Mouse (Mus musculus): ENCODE data around the gene Zfp788. TPM values are rescaled to one million over a fixed set of nuclear protein-coding genes. Genes with fewer than 3 reads are reported as not detected.
"Not testable (repeated sequence)": the region's sequence is repeated elsewhere in the genome, so short reads cannot be mapped to it uniquely, and the experiment has no call there.

Zfp788 gene
- polyA plus RNA-seq (2014; fragmentation: Nextera tagmentation; extraction: Ambion mirVana) = 11.8 and 15.5 TPM in 2 replicates

DNA sequence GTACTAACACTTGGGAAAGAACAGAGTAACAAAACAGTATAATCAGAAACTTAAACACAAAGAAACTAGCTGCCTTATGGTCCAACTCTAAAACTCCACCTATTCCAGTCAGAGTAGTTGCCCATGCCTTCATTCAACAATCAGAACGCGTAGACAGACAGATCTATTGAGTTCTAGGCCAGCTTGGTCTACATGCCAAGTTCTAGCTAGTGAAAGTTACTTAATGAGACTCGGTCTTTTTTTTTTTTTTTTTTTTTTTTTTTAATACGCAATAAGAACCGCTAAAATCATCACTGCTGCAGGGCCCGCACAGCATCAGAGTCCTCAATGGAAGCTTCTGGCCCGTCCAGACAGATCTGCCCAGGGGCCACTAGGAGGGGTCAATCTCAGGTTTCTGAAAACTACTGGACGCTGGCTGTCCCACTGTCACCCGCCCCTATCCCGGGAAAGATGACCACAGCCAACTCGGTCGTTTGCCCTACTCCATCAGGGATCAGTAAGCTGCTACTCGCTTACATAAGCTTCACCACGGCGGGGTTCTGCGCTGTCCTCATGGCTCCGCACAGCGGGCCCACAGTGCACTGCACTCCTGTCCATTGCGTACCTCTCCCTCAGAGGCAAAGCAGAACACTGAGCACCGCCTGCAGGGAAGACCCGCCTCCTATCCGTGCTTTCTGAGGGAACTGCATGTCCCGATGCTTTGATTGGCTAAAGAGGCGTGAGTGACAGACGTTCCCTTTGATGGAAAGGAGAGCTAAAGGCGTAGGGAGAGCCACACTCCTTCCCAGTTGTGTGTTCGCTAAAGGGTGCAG lies at the start of gene Zfp788:
TSS of gene Zfp788 (plus strand) at position 795 of the 812 bp plus-strand sequence.
- peak; percentile 96 for ATAC-seq (ENCODE audit: insufficient number of reproducible peaks, low FRiP score, low TSS enrichment, low read depth)
- H3K27me3 ChIP-seq (ENCODE audit: control insufficient read depth, insufficient read depth, low read length) = no peaks in the 10 kb centered on the region
- peak within 1 kb of the TSS; percentile 53 for H3K9ac ChIP-seq (ENCODE audit: low read length)
- H3K9me3 ChIP-seq (ENCODE audit: control insufficient read depth, low read length) = no peaks in the 10 kb centered on the region
- peaks cover 4% of the 10 kb centered on the region; the same call in 1 of the 2 replicates for H3K36me3 ChIP-seq (ENCODE audit: control insufficient read depth, insufficient read depth, low read length)
- H3K27ac ChIP-seq (replicated peaks; ENCODE audit: low read depth, low read length) = peak within 1 kb of the TSS; percentile 38
- H3K4me2 ChIP-seq (ENCODE audit: low read depth, severe bottlenecking) = peak within 1 kb of the TSS; percentile 65
- peak within 1 kb of the TSS; percentile 41 for H3K4me3 ChIP-seq (ENCODE audit: low read depth, low read length)
- under 1% methylated on average over 27 of the region's 27 CpGs for WGBS
- H3K4me1 ChIP-seq (ENCODE audit: control insufficient read depth, insufficient read depth, low read length) = no peaks in the 10 kb centered on the region
- peak; percentile 88 for DNase-seq (ENCODE audit: low spot score)

DNA sequence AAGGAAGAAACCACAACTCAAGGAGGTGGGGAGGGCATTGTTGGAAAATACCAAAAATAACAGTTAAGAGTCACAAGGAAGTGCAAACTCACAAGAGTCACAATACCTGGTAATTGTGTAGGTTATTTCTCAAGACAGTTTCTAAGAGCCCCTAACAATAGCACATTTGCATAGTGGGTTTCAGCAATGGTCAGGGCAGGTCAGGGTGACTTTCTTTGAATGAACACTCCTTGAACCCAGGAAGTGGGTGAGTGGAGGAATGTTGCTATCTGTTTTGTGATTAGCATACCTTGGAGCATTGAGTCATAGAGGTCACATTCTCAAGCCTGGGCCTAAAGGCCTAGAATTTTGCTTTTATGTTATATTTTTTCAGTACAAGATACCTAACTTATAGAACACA lies 45.2 kb upstream of the Zfp788 start:
- DNase-seq (ENCODE audit: low spot score); H3K4me1 ChIP-seq (ENCODE audit: control insufficient read depth, insufficient read depth, low read length); H3K4me3 ChIP-seq (ENCODE audit: low read depth, low read length); H3K27ac ChIP-seq (replicated peaks; ENCODE audit: low read depth, low read length); H3K36me3 ChIP-seq (ENCODE audit: control insufficient read depth, insufficient read depth, low read length); H3K9ac ChIP-seq (ENCODE audit: low read length); ATAC-seq (ENCODE audit: insufficient number of reproducible peaks, low FRiP score, low TSS enrichment, low read depth); H3K27me3 ChIP-seq (ENCODE audit: control insufficient read depth, insufficient read depth, low read length); H3K9me3 ChIP-seq (ENCODE audit: control insufficient read depth, low read length); H3K4me2 ChIP-seq (ENCODE audit: low read depth, severe bottlenecking): not testable (repeated sequence)

DNA sequence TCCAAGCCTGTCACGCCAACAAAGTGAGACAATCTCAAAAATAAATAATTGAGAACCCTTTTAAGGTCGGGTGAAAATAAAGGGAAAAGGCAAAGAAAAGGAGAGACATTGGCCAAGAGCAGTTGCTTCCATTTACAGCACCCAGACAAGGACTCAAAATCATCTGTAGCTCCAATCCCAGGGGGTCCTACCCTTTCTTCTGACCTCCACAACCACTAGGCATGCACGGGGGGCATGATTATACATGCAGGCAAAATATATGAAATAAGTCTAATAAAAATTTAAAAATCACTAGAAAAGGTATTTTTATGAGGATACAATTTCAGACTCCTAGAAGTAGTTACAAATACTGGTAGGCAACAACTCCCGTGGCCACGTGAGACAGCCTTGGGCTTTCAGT lies 34.4 kb upstream of the Zfp788 start:
- 53% methylated on average over 5 of the region's 5 CpGs for WGBS

DNA sequence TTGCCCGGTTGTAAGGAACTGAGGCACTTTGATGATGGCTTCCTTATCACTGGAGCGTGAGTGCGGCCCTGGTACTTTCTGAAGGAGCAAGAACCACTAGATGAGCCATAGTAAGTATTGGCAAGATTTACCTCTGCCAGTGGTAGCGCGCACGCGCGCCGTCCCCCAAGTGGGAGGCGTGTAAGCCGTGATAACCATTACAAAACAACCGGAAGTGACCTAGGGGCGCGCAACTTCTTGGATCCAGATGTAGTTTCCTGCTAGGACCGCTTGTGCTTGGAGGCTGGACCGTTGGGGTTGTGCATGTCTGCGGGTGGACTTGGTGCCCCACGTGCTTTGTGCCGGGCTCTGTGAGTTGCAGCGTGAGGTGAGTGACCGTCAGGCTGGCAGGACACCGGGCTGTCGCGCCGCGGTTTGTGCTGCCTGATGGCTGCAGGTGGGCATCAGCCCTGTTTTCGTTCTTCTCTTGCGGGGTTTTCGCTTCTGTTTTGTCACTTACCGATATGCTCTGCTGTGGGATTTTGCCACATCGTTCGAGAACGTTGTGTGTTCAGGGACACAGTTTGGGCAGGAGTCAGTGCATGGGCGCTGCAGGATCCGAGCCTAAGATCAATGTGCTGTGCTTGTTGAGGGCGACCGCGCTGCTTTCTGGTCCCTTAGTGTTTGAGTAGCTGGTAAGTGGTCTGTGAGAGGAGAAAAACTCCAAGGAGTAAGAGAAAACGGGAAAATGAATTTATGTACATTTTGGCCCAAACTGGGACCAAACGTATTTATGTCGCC lies 33.8 kb upstream of the Zfp788 start, which contains the start of gene 2610021A01Rik:
TSS of gene 2610021A01Rik (plus strand) at position 197 of the 780 bp plus-strand sequence.
- DNase-seq (ENCODE audit: low spot score) (peak; percentile 91), ATAC-seq (ENCODE audit: insufficient number of reproducible peaks, low FRiP score, low TSS enrichment, low read depth) (peak; percentile 99)
- H3K27ac ChIP-seq (replicated peaks; ENCODE audit: low read depth, low read length) = no peak within 1 kb of the TSS
- no peaks in the 10 kb centered on the region for H3K27me3 ChIP-seq (ENCODE audit: control insufficient read depth, insufficient read depth, low read length)
- H3K9ac ChIP-seq (ENCODE audit: low read length) = peak within 1 kb of the TSS; percentile 66
- under 1% methylated on average over 41 of the region's 41 CpGs for WGBS
- H3K4me1 ChIP-seq (ENCODE audit: control insufficient read depth, insufficient read depth, low read length) = no peaks in the 10 kb centered on the region
- H3K36me3 ChIP-seq (ENCODE audit: control insufficient read depth, insufficient read depth, low read length) = no peaks in the 10 kb centered on the region
- peak within 1 kb of the TSS; percentile 40 for H3K4me2 ChIP-seq (ENCODE audit: low read depth, severe bottlenecking)
- peak within 1 kb of the TSS; percentile 58 for H3K4me3 ChIP-seq (ENCODE audit: low read depth, low read length)
- no peaks in the 10 kb centered on the region for H3K9me3 ChIP-seq (ENCODE audit: control insufficient read depth, low read length)

More for the DNA sequence above, 34.4 kb upstream of the Zfp788 start:
- H3K4me2 ChIP-seq (ENCODE audit: low read depth, severe bottlenecking) = peak overlapping the region; percentile 40
- no peaks in the 10 kb centered on the region for H3K9me3 ChIP-seq (ENCODE audit: control insufficient read depth, low read length)
- peak overlapping the region; percentile 52; the same call in 1 of the 2 replicates for H3K9ac ChIP-seq (ENCODE audit: low read length)
- H3K4me1 ChIP-seq (ENCODE audit: control insufficient read depth, insufficient read depth, low read length) = no peaks in the 10 kb centered on the region
- DNase-seq (ENCODE audit: low spot score) (no peak), ATAC-seq (ENCODE audit: insufficient number of reproducible peaks, low FRiP score, low TSS enrichment, low read depth) (no peak)
- no peaks in the 10 kb centered on the region for H3K36me3 ChIP-seq (ENCODE audit: control insufficient read depth, insufficient read depth, low read length)
- peak overlapping the region; percentile 58 for H3K4me3 ChIP-seq (ENCODE audit: low read depth, low read length)
- no peak overlapping the region for H3K27ac ChIP-seq (replicated peaks; ENCODE audit: low read depth, low read length)
- H3K27me3 ChIP-seq (ENCODE audit: control insufficient read depth, insufficient read depth, low read length) = no peaks in the 10 kb centered on the region

DNA sequence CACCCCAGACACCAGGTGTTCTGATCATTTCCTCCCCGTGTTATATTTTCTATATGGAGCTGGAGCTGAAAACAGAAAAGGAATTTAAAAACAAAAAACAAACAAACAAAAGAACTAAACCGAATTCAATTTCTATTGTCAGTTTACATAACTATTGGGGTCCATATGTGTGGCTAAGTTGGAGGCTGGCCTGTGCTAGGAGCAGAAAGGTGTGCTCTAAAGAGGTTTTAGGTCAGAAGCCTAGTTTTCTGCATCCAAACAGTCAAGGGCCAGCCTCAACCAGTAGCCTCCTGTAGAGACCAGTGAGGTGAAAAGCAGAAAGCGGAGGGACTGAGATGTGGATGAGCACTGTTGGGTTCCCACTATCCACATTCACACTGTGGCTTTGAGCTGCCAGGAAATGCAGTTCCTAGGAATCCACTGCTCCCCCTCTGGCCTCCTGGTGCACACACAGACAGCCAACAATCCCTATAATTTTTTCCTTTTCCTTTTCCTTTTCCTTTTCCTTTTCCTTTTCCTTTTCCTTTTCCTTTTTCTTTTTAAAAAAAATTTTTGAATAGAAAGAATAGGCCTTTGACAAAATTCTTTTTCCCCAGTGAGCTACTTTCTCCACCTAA lies 33.0 kb upstream of the Zfp788 start:
- no peak overlapping the region for H3K27ac ChIP-seq (replicated peaks; ENCODE audit: low read depth, low read length)

DNA sequence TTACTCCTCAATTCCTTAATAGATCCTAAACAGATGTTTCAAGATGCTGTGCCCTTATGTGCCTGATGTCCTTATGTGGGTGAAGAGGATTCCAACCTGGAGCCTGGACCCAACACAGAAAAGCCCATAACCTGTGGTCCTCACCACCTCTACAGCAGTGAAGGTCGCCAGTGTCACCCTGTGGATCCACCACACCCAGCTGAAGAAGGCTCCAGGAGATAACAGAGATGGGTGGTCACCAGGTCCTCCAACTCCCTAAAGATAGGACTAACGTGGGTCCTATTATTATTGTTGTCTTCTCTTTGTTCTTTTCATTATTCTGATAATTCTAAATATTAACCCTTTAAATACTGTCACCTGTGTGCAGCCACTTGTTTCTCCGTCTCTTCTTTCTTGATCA lies 21.3 kb upstream of the Zfp788 start:
- Histone ChIP-seq H3K4me1 (ENCODE audit: control insufficient read depth, insufficient read depth, low read length) (no peaks in the 10 kb centered on the region), H3K36me3 (ENCODE audit: control insufficient read depth, insufficient read depth, low read length) (no peaks in the 10 kb centered on the region; the same call in 1 of the 2 replicates), H3K4me2 (ENCODE audit: low read depth, severe bottlenecking) (no peak overlapping the region), H3K27ac (replicated peaks; ENCODE audit: low read depth, low read length) (no peak overlapping the region), H3K9ac (ENCODE audit: low read length) (no peak overlapping the region), H3K9me3 (ENCODE audit: control insufficient read depth, low read length) (no peaks in the 10 kb centered on the region), H3K4me3 (ENCODE audit: low read depth, low read length) (no peak overlapping the region), H3K27me3 (ENCODE audit: control insufficient read depth, insufficient read depth, low read length) (no peaks in the 10 kb centered on the region)
- WGBS = 85% methylated on average over 3 of the region's 3 CpGs
- DNase-seq (ENCODE audit: low spot score) (no peak), ATAC-seq (ENCODE audit: insufficient number of reproducible peaks, low FRiP score, low TSS enrichment, low read depth) (no peak)

More for the DNA sequence above, 33.0 kb upstream of the Zfp788 start:
- no peaks in the 10 kb centered on the region for H3K27me3 ChIP-seq (ENCODE audit: control insufficient read depth, insufficient read depth, low read length)
- H3K4me1 ChIP-seq (ENCODE audit: control insufficient read depth, insufficient read depth, low read length) = no peaks in the 10 kb centered on the region
- WGBS = 12% methylated on average over 3 of the region's 3 CpGs
- H3K4me2 ChIP-seq (ENCODE audit: low read depth, severe bottlenecking) = peak overlapping the region; percentile 40
- DNase-seq (ENCODE audit: low spot score) (peak; percentile 28), ATAC-seq (ENCODE audit: insufficient number of reproducible peaks, low FRiP score, low TSS enrichment, low read depth) (no peak)
- no peaks in the 10 kb centered on the region for H3K36me3 ChIP-seq (ENCODE audit: control insufficient read depth, insufficient read depth, low read length)
- H3K4me3 ChIP-seq (ENCODE audit: low read depth, low read length) = peak overlapping the region; percentile 58
- H3K9me3 ChIP-seq (ENCODE audit: control insufficient read depth, low read length) = no peaks in the 10 kb centered on the region
- peak overlapping the region; percentile 66 for H3K9ac ChIP-seq (ENCODE audit: low read length)

DNA sequence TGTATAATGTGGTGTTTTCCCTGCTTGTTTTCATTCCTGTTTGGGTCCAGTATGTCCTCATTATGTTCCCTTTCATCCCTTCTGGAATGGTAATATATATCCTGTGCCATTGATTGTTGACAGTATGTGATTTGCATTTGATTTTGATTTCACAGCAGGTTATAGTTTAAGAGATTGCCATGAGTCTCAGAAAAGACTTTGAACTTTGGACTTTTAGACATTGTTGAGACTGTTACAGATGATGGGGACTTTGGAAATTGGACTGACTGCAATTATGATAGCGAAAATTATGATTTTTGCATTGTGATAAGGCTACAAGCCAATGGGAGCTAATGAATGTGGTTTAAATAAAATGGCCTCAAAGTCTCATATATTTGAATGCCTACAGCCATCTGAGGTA lies 16.8 kb upstream of the Zfp788 start:
- not testable (repeated sequence) for H3K4me1 ChIP-seq (ENCODE audit: control insufficient read depth, insufficient read depth, low read length); DNase-seq (ENCODE audit: low spot score); H3K9ac ChIP-seq (ENCODE audit: low read length); H3K27ac ChIP-seq (replicated peaks; ENCODE audit: low read depth, low read length); ATAC-seq (ENCODE audit: insufficient number of reproducible peaks, low FRiP score, low TSS enrichment, low read depth); H3K4me2 ChIP-seq (ENCODE audit: low read depth, severe bottlenecking); H3K4me3 ChIP-seq (ENCODE audit: low read depth, low read length); H3K9me3 ChIP-seq (ENCODE audit: control insufficient read depth, low read length); H3K36me3 ChIP-seq (ENCODE audit: control insufficient read depth, insufficient read depth, low read length); H3K27me3 ChIP-seq (ENCODE audit: control insufficient read depth, insufficient read depth, low read length)
- 93% methylated on average over 1 of the region's 1 CpGs for WGBS

Data from limb, embryonic 11.5 days (tissue).